Mouse (Mus musculus) brown adipose tissue, adult 24 weeks (tissue): Measurements from ENCODE around the gene Qtrt1. TPM values are rescaled to one million over a fixed set of nuclear protein-coding genes. Genes with fewer than 3 reads are reported as not detected.

Source experiments
- polyA plus RNA-seq: library from polyadenylated mRNA; stranded (reverse); fragments of >200 nt; gene quantifications from 2 replicates; pipeline ENCODE4 v1.2.4, GENCODE M21; 2012; ENCODE audit not compliant: missing spikeins, insufficient read depth, insufficient read length

Gene Qtrt1
- polyA plus RNA-seq, 1 experiment = 8.0 TPM

Other genes with a start within 250 kb of the Qtrt1 start
- 16.2 and 29.4 TPM in 2 replicates for gene Pde4a, start 246.1 kb upstream of the Qtrt1 start, polyA plus RNA-seq
- 24.6 and 25.5 TPM in 2 replicates for gene Keap1, start 172.5 kb upstream of the Qtrt1 start, polyA plus RNA-seq
- 2.1 and 3.6 TPM in 2 replicates for gene S1pr5, start 163.4 kb upstream of the Qtrt1 start, polyA plus RNA-seq
- gene Atg4d, start 146.5 kb upstream of the Qtrt1 start, polyA plus RNA-seq = 23.5 and 23.7 TPM in 2 replicates
- 10.9 and 16.2 TPM in 2 replicates for gene Kri1, start 123.9 kb upstream of the Qtrt1 start, polyA plus RNA-seq
- gene Cdkn2d, start 120.4 kb upstream of the Qtrt1 start, polyA plus RNA-seq = 11.1 and 13.5 TPM in 2 replicates
- not detected in 2 replicates for gene Ap1m2, start 99.5 kb upstream of the Qtrt1 start, polyA plus RNA-seq
- 9.0 and 9.6 TPM in 2 replicates for gene Slc44a2, start 91.1 kb upstream of the Qtrt1 start, polyA plus RNA-seq
- 11.7 and 13.8 TPM in 2 replicates for gene Ilf3, start 44.0 kb upstream of the Qtrt1 start, polyA plus RNA-seq
- gene Dnm2, start 13.1 kb downstream of the Qtrt1 start, polyA plus RNA-seq = 39.0 and 48.4 TPM in 2 replicates
- gene Tmed1, start 98.4 kb downstream of the Qtrt1 start, polyA plus RNA-seq = 19.3 and 24.6 TPM in 2 replicates
- gene AB124611, start 114.3 kb downstream of the Qtrt1 start, polyA plus RNA-seq = 2.1 and 2.6 TPM in 2 replicates
- 20.7 and 22.0 TPM in 2 replicates for gene Carm1, start 135.1 kb downstream of the Qtrt1 start, polyA plus RNA-seq
- gene Timm29, start 180.9 kb downstream of the Qtrt1 start, polyA plus RNA-seq = 30.3 and 31.1 TPM in 2 replicates
- gene Yipf2, start 181.0 kb downstream of the Qtrt1 start, polyA plus RNA-seq = 12.7 and 14.6 TPM in 2 replicates
- 24.3 and 26.2 TPM in 2 replicates for gene Smarca4, start 204.3 kb downstream of the Qtrt1 start, polyA plus RNA-seq